Mouse (Mus musculus) small intestine, adult 2 months (tissue): ENCODE results near the gene Slc28a3. TPM values are rescaled to one million over a fixed set of nuclear protein-coding genes. Genes with fewer than 3 reads are reported as not detected.

Source experiments
- H3K27ac ChIP-seq: fragments of 200-500 bp; 2 replicates; pipeline ENCODE4 v1.5.1; 2012; ENCODE audit warnings: low read depth, low read length, control low read depth, inconsistent platforms; ENCODE audit not compliant: insufficient read depth
- H3K27me3 ChIP-seq: fragments of 200-500 bp; 2 replicates; pipeline ENCODE4 v1.6.1; 2012; ENCODE audit warnings: mild to moderate bottlenecking, moderate library complexity, low read length, inconsistent platforms; ENCODE audit not compliant: control insufficient read depth, insufficient read depth
- H3K36me3 ChIP-seq: fragments of 200-500 bp; 2 replicates; pipeline ENCODE4 v1.6.1; 2012; ENCODE audit warnings: mild to moderate bottlenecking, low read length, control low read depth, inconsistent platforms; ENCODE audit not compliant: control insufficient read depth, insufficient read depth
- H3K4me1 ChIP-seq: fragments of 200-500 bp; 2 replicates; pipeline ENCODE4 v1.6.1; 2012; ENCODE audit warnings: low read length, inconsistent platforms, mixed read lengths; ENCODE audit not compliant: control insufficient read depth, insufficient read depth, insufficient read length
- H3K4me3 ChIP-seq: fragments of 200-500 bp; 2 replicates; pipeline ENCODE4 v1.5.1; 2012; ENCODE audit warnings: low read depth, mild to moderate bottlenecking, control low read depth, inconsistent platforms, low read length, moderate library complexity
- CTCF ChIP-seq: fragments of 200-500 bp; IDR thresholded peaks from 2 replicates; pipeline ENCODE4 v1.5.1; 2012; ENCODE audit warnings: low read depth, mild to moderate bottlenecking, control low read depth, inconsistent platforms, low read length, moderate library complexity, mixed read lengths; ENCODE audit not compliant: insufficient replicate concordance, insufficient read length; ENCODE audit errors: extremely low read depth
- POLR2A ChIP-seq: fragments of 200-500 bp; IDR thresholded peaks from 2 replicates; pipeline ENCODE4 v1.6.1; 2012; ENCODE audit warnings: low read depth, mild to moderate bottlenecking, control low read depth, inconsistent platforms, low read length, moderate library complexity
- WGBS: fragments of 180-500 bp; shearing (Covaris S2); methylation state at CpG from one replicate; pipeline ENCODE4 v1.1.7; 2018; 5-methylcytosine and 5-hydroxymethylcytosine counted together
- polyA plus RNA-seq: library from polyadenylated mRNA; depleted of rRNA; stranded (reverse); fragments of >200 nt; gene quantifications from 2 replicates; pipeline ENCODE4 v1.2.3, GENCODE M21; 2012

Slc28a3 gene
- polyA plus RNA-seq, 1 experiment: 3.7 TPM

DNA sequence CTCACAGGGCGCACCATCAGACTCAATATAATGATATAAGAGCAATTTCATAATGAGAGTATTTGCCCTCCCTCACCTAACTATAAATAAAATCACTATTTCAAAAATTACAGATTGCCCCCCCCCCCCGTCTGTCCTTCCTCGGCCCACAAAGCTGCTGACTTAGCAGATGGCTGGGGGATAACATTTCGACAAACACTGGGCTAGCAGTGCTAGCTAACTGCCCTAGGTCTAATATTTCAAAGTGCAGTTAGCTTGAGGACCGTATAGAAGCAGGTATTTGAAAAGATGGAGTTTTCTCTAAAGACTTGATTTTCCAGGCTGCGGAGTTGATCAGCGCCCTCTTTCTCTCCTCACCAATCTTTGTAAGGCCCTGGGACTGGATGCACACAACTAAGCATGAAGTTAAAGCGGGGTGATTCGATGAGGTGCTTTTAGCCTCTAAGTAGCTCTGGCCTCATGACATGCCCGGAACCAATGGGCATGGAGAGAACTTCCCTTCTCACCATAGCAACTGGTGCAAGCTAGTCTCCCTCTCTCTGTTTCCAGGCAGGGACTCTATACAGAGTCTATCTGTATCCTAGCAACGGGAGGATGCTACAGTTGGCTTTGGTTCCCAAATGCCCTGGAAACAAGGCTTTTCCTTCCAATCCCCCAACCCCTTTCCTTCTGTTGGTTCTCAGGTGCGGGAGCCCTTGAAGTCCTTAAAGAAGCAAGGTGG is 66.8 kb downstream of the Slc28a3 start:
- 66% methylated on average over 12 of the region's 12 CpGs for WGBS
- H3K4me1 ChIP-seq: no peaks in the 10 kb centered on the region
- no peak for TF ChIP-seq POLR2A
- TF ChIP-seq CTCF: no peak
- no peak overlapping the region for H3K27ac ChIP-seq
- no peaks in the 10 kb centered on the region for H3K27me3 ChIP-seq
- no peak overlapping the region for H3K4me3 ChIP-seq
- H3K36me3 ChIP-seq: no peaks in the 10 kb centered on the region

DNA sequence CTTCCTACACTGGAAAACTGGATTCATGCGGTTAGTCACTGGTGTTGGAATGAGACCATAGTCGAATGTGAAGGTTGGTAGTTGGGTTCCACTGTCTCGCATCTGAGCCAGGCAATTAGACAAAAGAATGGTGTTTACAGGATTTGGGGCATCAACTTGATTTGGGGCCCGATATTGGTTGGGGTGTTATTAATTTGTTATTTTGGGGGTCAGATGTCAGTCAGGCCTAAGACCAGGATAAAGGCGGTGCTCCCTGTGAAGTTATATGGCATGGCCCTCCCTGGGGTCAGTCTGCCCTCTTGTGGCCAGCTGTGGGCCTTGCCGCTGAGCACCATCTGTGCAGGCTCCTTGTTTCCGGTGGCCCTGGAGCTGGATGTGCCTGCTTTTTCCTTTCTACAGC is 67.6 kb downstream of the Slc28a3 start:
- H3K36me3 ChIP-seq: no peaks in the 10 kb centered on the region
- H3K27ac ChIP-seq: no peak overlapping the region
- peak; percentile 96 for TF ChIP-seq CTCF
- TF ChIP-seq POLR2A: no peak
- H3K4me3 ChIP-seq: no peak overlapping the region
- H3K27me3 ChIP-seq: no peaks in the 10 kb centered on the region
- 40% methylated on average over 7 of the region's 7 CpGs for WGBS
- H3K4me1 ChIP-seq: no peaks in the 10 kb centered on the region

DNA sequence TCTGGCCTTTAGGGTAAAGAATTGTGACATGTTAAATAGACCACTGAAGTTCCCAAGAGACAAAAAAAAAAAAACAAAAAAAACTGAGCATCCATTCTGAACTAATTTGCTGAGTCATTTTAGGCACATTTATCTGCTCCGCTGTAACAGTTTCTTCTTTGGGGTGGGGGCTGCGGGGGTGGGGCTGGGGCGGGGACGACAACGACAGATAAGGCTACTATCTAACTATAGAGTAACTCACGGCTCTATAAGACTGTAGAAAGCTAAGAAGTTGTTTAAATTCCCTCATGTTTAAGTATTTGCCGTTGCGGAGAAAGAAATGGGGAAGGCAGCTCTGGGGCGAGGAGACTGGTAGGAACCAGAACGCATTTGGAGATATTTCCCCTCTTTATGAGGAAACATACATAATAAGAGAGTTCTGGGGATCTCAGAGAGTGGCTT is 68.1 kb downstream of the Slc28a3 start:
- TF ChIP-seq POLR2A (no peak), CTCF (no peak)
- Histone ChIP-seq H3K27me3 (no peaks in the 10 kb centered on the region), H3K4me1 (no peaks in the 10 kb centered on the region), H3K27ac (no peak overlapping the region), H3K4me3 (no peak overlapping the region), H3K36me3 (no peaks in the 10 kb centered on the region)
- 62% methylated on average over 10 of the region's 10 CpGs for WGBS

DNA sequence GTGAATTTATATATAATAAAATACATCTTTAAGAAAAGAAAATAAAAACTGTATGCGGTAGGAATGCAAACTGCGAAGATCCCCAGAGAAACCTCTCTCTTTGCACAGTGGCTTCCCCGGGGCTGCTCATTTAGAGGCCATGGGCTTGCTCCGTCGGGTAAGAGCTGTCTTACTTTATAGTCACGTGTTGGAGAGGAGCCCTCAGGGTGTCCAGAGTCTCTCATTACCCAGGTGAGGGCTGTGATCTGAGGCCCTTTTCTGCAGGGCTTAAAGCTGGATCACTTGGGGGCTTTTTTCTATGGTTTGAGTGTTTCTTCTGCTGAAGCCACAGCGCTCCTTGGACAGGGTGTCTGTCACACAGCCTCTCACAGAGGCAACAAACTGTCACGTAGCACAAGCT is 68.5 kb downstream of the Slc28a3 start:
- Histone ChIP-seq H3K4me1 (no peaks in the 10 kb centered on the region), H3K27ac (no peak overlapping the region), H3K27me3 (no peaks in the 10 kb centered on the region), H3K36me3 (no peaks in the 10 kb centered on the region), H3K4me3 (no peak overlapping the region)
- 78% methylated on average over 8 of the region's 8 CpGs for WGBS
- no peak for TF ChIP-seq POLR2A
- no peak for TF ChIP-seq CTCF

DNA sequence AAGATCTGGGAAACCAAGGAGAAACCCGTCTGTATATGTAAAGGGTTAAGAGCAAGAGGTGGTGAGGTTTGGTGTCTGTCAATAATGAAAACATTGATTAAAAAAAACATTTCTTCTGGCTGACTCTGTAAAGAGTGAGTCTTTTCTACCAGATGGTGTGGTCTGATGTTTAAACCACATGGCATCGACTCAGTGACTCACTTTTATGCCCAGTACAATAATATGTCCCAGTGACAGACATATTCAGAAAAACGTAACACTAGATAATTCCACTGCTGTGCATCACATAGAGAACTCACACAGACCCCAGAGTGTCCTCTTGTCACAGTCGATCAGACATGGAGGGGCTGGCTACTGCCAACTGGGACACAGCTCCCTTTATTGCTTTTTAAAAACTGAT is 69.1 kb downstream of the Slc28a3 start:
- H3K27ac ChIP-seq: no peak overlapping the region
- no peaks in the 10 kb centered on the region for H3K36me3 ChIP-seq
- H3K27me3 ChIP-seq: no peaks in the 10 kb centered on the region
- TF ChIP-seq CTCF: no peak
- TF ChIP-seq POLR2A: no peak
- no peak overlapping the region for H3K4me3 ChIP-seq
- 78% methylated on average over 4 of the region's 4 CpGs for WGBS
- no peaks in the 10 kb centered on the region for H3K4me1 ChIP-seq

DNA sequence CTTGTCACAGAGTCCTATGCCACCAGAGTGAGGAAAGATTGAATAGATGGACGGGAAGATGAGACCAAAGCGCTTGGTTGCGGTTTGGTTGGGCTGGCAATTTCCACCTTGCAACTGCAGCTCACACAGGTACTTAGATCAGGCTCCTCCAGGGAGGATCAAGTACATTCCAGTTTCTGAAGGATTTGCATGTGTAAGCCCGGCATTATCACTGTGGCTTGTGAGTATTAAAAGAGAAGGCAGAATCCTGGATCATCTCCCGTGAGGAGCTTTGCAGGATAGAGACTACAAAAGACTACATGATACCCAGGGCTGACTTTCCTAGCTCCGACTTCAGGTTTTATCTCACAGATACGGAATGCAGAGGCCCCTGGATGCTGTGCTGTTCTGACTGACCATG is 71.7 kb downstream of the Slc28a3 start:
- TF ChIP-seq CTCF: no peak
- TF ChIP-seq POLR2A: no peak
- Histone ChIP-seq H3K4me1 (no peaks in the 10 kb centered on the region), H3K27me3 (no peaks in the 10 kb centered on the region), H3K36me3 (no peaks in the 10 kb centered on the region), H3K27ac (no peak overlapping the region), H3K4me3 (no peak overlapping the region)
- WGBS: 79% methylated on average over 7 of the region's 7 CpGs

DNA sequence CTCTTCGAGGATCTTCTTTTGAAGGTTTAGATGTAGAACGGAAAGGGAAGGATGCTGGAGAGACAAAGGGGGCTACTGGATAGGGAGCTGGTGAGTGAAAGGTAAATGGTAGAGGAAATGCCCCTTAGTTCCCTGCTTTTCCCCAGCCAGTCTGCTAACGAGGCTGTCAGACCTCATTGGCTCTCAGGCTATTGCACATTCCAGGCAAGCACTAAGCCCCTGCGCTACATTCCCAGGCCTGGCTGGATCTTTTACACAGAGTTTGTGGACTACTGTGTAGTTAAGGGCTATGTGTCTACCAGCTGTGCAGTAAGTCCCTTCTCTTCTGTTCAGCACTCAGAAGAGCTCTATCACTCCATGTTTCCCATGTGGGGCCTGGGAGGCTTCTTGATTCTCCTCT is 72.3 kb downstream of the Slc28a3 start:
- Histone ChIP-seq H3K4me1 (no peaks in the 10 kb centered on the region), H3K36me3 (no peaks in the 10 kb centered on the region), H3K4me3 (no peak overlapping the region), H3K27me3 (no peaks in the 10 kb centered on the region), H3K27ac (no peak overlapping the region)
- TF ChIP-seq CTCF: no peak
- no peak for TF ChIP-seq POLR2A
- 70% methylated on average over 4 of the region's 4 CpGs for WGBS
